Mouse (Mus musculus): ENCODE results near the gene Cpe. TPM values are rescaled to one million over a fixed set of nuclear protein-coding genes. Genes with fewer than 3 reads are reported as not detected.

Cpe gene
- polyA plus RNA-seq, 1 experiment from 2014 or later: 260 TPM

- ATAC-seq (replicated peaks; ENCODE audit: low FRiP score) (no peak), DNase-seq (ENCODE audit: low spot score) (no peak)
- H3K36me3 ChIP-seq (ENCODE audit: control insufficient read depth, insufficient read depth, low read length): peaks cover 26% of the 10 kb centered on the region; the same call in 1 of the 2 replicates
- WGBS: 86% methylated on average over 4 of the region's 4 CpGs
- no peaks in the 10 kb centered on the region for H3K4me1 ChIP-seq (replicated peaks; ENCODE audit: control insufficient read depth, insufficient read depth, low read length)
- H3K9me3 ChIP-seq (ENCODE audit: control insufficient read depth, low read length): no peaks in the 10 kb centered on the region
- no peak overlapping the region for H3K4me2 ChIP-seq (ENCODE audit: low read depth, low read length, severe bottlenecking)
- no peak overlapping the region for H3K27ac ChIP-seq (ENCODE audit: low read depth, low read length)
- H3K4me3 ChIP-seq (ENCODE audit: low read depth, low read length): no peak overlapping the region
- H3K9ac ChIP-seq (ENCODE audit: low read length): no peak overlapping the region
- H3K27me3 ChIP-seq (ENCODE audit: control insufficient read depth, insufficient read depth, low read length): no peaks in the 10 kb centered on the region
Measured at GRCm38 (mm10) chr8:64726190-64726695, 33.4 kb upstream of the Cpe start.

DNA sequence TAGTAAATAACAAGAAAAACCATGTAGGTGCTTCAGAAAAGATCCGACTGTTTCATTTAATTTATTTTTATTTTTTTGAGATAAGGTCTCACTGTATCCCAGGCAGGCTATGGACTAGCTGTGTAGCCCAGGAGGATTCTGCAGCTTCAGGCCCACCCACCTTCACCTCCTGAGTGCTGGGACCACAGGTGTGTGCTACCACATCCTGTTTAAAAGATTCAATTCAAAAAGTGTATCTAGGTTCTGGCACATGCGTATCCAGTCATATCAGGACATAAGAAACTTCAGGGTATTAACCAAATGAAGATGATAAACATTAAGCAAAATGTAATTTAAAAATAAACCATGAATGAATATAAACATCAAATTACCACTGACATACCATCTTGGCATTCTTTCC lies 30.4 kb upstream of the Cpe start:
- Histone ChIP-seq H3K27me3 (ENCODE audit: control insufficient read depth, insufficient read depth, low read length) (no peaks in the 10 kb centered on the region), H3K36me3 (ENCODE audit: control insufficient read depth, insufficient read depth, low read length) (peaks cover 30% of the 10 kb centered on the region), H3K27ac (ENCODE audit: low read depth, low read length) (no peak overlapping the region), H3K9ac (ENCODE audit: low read length) (no peak overlapping the region), H3K4me3 (ENCODE audit: low read depth, low read length) (no peak overlapping the region), H3K4me2 (ENCODE audit: low read depth, low read length, severe bottlenecking) (no peak overlapping the region), H3K4me1 (replicated peaks; ENCODE audit: control insufficient read depth, insufficient read depth, low read length) (no peaks in the 10 kb centered on the region), H3K9me3 (ENCODE audit: control insufficient read depth, low read length) (no peaks in the 10 kb centered on the region)
- DNase-seq (ENCODE audit: low spot score) (no peak), ATAC-seq (replicated peaks; ENCODE audit: low FRiP score) (no peak)
- WGBS: 93% methylated on average over 2 of the region's 2 CpGs

DNA sequence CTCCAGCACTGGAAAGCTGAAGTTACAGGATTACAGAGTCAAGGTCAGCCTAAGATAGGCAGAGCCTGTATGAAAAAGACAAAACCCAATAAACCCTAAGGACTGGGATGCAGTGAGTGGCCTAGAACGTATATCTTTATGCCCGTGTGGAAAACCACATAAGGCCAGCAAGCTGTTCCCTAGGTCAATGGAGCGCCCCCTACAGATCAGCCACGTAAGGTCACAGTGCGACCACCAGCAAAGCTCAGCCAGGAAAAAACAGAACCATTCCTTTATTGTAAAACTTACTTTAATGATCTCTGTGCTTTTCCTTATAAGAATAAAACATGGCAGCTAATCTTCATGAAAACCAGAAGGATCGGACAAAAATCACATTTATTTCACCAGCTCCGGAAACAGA lies 25.0 kb upstream of the Cpe start:
- H3K9me3 ChIP-seq (ENCODE audit: control insufficient read depth, low read length): no peaks in the 10 kb centered on the region
- 83% methylated on average over 7 of the region's 7 CpGs for WGBS
- no peaks in the 10 kb centered on the region for H3K27me3 ChIP-seq (ENCODE audit: control insufficient read depth, insufficient read depth, low read length)
- no peak overlapping the region for H3K4me2 ChIP-seq (ENCODE audit: low read depth, low read length, severe bottlenecking)
- no peak for DNase-seq (ENCODE audit: low spot score)
- peaks cover 25% of the 10 kb centered on the region for H3K36me3 ChIP-seq (ENCODE audit: control insufficient read depth, insufficient read depth, low read length)
- H3K4me3 ChIP-seq (ENCODE audit: low read depth, low read length): no peak overlapping the region
- H3K4me1 ChIP-seq (replicated peaks; ENCODE audit: control insufficient read depth, insufficient read depth, low read length): no peaks in the 10 kb centered on the region
- no peak overlapping the region for H3K9ac ChIP-seq (ENCODE audit: low read length)
- H3K27ac ChIP-seq (ENCODE audit: low read depth, low read length): no peak overlapping the region
- no peak for ATAC-seq (replicated peaks; ENCODE audit: low FRiP score)

- ATAC-seq (replicated peaks; ENCODE audit: low FRiP score): no peak
- Histone ChIP-seq H3K36me3 (ENCODE audit: control insufficient read depth, insufficient read depth, low read length) (peaks cover 3% of the 10 kb centered on the region; the same call in 1 of the 2 replicates), H3K9ac (ENCODE audit: low read length) (no peak overlapping the region), H3K27me3 (ENCODE audit: control insufficient read depth, insufficient read depth, low read length) (no peaks in the 10 kb centered on the region), H3K4me3 (ENCODE audit: low read depth, low read length) (no peak overlapping the region), H3K27ac (ENCODE audit: low read depth, low read length) (no peak overlapping the region), H3K9me3 (ENCODE audit: control insufficient read depth, low read length) (no peaks in the 10 kb centered on the region), H3K4me1 (replicated peaks; ENCODE audit: control insufficient read depth, insufficient read depth, low read length) (no peaks in the 10 kb centered on the region), H3K4me2 (ENCODE audit: low read depth, low read length, severe bottlenecking) (no peak overlapping the region)
- DNase-seq (ENCODE audit: low spot score): no peak
- 91% methylated on average over 7 of the region's 7 CpGs for WGBS
Measured at GRCm38 (mm10) chr8:64712499-64712898, 19.6 kb upstream of the Cpe start.

- 48% methylated on average over 1 of the region's 1 CpGs for WGBS
- H3K9me3 ChIP-seq (ENCODE audit: control insufficient read depth, low read length): no peaks in the 10 kb centered on the region
- ATAC-seq (replicated peaks; ENCODE audit: low FRiP score): no peak
Measured at GRCm38 (mm10) chr8:64711544-64711943, 18.7 kb upstream of the Cpe start.

GRCm38 (mm10) chr8:64707481-64707880 lies 14.6 kb upstream of the Cpe start:
- no peak overlapping the region for H3K9ac ChIP-seq (ENCODE audit: low read length)
- no peaks in the 10 kb centered on the region for H3K4me1 ChIP-seq (replicated peaks; ENCODE audit: control insufficient read depth, insufficient read depth, low read length)
- H3K4me3 ChIP-seq (ENCODE audit: low read depth, low read length): no peak overlapping the region
- H3K4me2 ChIP-seq (ENCODE audit: low read depth, low read length, severe bottlenecking): no peak overlapping the region
- H3K27me3 ChIP-seq (ENCODE audit: control insufficient read depth, insufficient read depth, low read length): no peaks in the 10 kb centered on the region
- no peaks in the 10 kb centered on the region for H3K9me3 ChIP-seq (ENCODE audit: control insufficient read depth, low read length)
- no peak overlapping the region for H3K27ac ChIP-seq (ENCODE audit: low read depth, low read length)
- H3K36me3 ChIP-seq (ENCODE audit: control insufficient read depth, insufficient read depth, low read length): no peaks in the 10 kb centered on the region
- ATAC-seq (replicated peaks; ENCODE audit: low FRiP score): no peak
- DNase-seq (ENCODE audit: low spot score): no peak

More at GRCm38 (mm10) chr8:64711544-64711943, 18.7 kb upstream of the Cpe start:
- Histone ChIP-seq H3K27me3 (ENCODE audit: control insufficient read depth, insufficient read depth, low read length) (no peaks in the 10 kb centered on the region), H3K36me3 (ENCODE audit: control insufficient read depth, insufficient read depth, low read length) (0 out of 2 replicates have a peak, but pooled peaks cover 2% of the 10 kb centered on the region), H3K4me2 (ENCODE audit: low read depth, low read length, severe bottlenecking) (no peak overlapping the region), H3K4me3 (ENCODE audit: low read depth, low read length) (no peak overlapping the region), H3K4me1 (replicated peaks; ENCODE audit: control insufficient read depth, insufficient read depth, low read length) (no peaks in the 10 kb centered on the region), H3K9ac (ENCODE audit: low read length) (no peak overlapping the region), H3K27ac (ENCODE audit: low read depth, low read length) (no peak overlapping the region)
- DNase-seq (ENCODE audit: low spot score): no peak

- Histone ChIP-seq H3K9ac (ENCODE audit: low read length) (no peak overlapping the region), H3K27me3 (ENCODE audit: control insufficient read depth, insufficient read depth, low read length) (no peaks in the 10 kb centered on the region), H3K4me1 (replicated peaks; ENCODE audit: control insufficient read depth, insufficient read depth, low read length) (no peaks in the 10 kb centered on the region), H3K4me3 (ENCODE audit: low read depth, low read length) (no peak overlapping the region), H3K4me2 (ENCODE audit: low read depth, low read length, severe bottlenecking) (no peak overlapping the region), H3K9me3 (ENCODE audit: control insufficient read depth, low read length) (no peaks in the 10 kb centered on the region), H3K27ac (ENCODE audit: low read depth, low read length) (no peak overlapping the region), H3K36me3 (ENCODE audit: control insufficient read depth, insufficient read depth, low read length) (no peaks in the 10 kb centered on the region)
- 90% methylated on average over 1 of the region's 1 CpGs for WGBS
- no peak for ATAC-seq (replicated peaks; ENCODE audit: low FRiP score)
- no peak for DNase-seq (ENCODE audit: low spot score)
Measured at GRCm38 (mm10) chr8:64703191-64703590, 10.3 kb upstream of the Cpe start.

GRCm38 (mm10) chr8:64691591-64692401 lies 1.1 kb downstream of the Cpe start:
- Histone ChIP-seq H3K4me2 (ENCODE audit: low read depth, low read length, severe bottlenecking) (peak overlapping the region; percentile 58), H3K27me3 (ENCODE audit: control insufficient read depth, insufficient read depth, low read length) (no peaks in the 10 kb centered on the region), H3K36me3 (ENCODE audit: control insufficient read depth, insufficient read depth, low read length) (no peaks in the 10 kb centered on the region), H3K27ac (ENCODE audit: low read depth, low read length) (peak overlapping the region; percentile 93; the same call in 1 of the 2 replicates), H3K9ac (ENCODE audit: low read length) (peak overlapping the region; percentile 97), H3K4me3 (ENCODE audit: low read depth, low read length) (peak overlapping the region; percentile 67), H3K4me1 (replicated peaks; ENCODE audit: control insufficient read depth, insufficient read depth, low read length) (no peaks in the 10 kb centered on the region; the same call in 1 of the 2 replicates), H3K9me3 (ENCODE audit: control insufficient read depth, low read length) (no peaks in the 10 kb centered on the region)
- WGBS: 8% methylated on average over 16 of the region's 16 CpGs
- ATAC-seq (replicated peaks; ENCODE audit: low FRiP score) (no peak), DNase-seq (ENCODE audit: low spot score) (no peak)

Measured in forebrain, embryonic 11.5 days (tissue).